Mouse (Mus musculus): ENCODE data around the gene Psat1. TPM values are rescaled to one million over a fixed set of nuclear protein-coding genes. Genes with fewer than 3 reads are reported as not detected.

Gene Psat1
- polyA plus RNA-seq, 1 experiment: 364 TPM

GRCm38 (mm10) chr19:15964533-15964932 lies 17.4 kb upstream of the Psat1 start:
- H3K4me1 ChIP-seq (ENCODE audit: control insufficient read depth, insufficient read depth, low read length): no peaks in the 10 kb centered on the region
- no peak overlapping the region for H3K4me3 ChIP-seq (ENCODE audit: insufficient read depth, low read length)
- no peak for TF ChIP-seq CTCF (IDR thresholded peaks at IDR 0.05; ENCODE audit: borderline replicate concordance, insufficient read depth, low read length)
- H3K27ac ChIP-seq (ENCODE audit: insufficient read depth, low read length): no peak overlapping the region

DNA sequence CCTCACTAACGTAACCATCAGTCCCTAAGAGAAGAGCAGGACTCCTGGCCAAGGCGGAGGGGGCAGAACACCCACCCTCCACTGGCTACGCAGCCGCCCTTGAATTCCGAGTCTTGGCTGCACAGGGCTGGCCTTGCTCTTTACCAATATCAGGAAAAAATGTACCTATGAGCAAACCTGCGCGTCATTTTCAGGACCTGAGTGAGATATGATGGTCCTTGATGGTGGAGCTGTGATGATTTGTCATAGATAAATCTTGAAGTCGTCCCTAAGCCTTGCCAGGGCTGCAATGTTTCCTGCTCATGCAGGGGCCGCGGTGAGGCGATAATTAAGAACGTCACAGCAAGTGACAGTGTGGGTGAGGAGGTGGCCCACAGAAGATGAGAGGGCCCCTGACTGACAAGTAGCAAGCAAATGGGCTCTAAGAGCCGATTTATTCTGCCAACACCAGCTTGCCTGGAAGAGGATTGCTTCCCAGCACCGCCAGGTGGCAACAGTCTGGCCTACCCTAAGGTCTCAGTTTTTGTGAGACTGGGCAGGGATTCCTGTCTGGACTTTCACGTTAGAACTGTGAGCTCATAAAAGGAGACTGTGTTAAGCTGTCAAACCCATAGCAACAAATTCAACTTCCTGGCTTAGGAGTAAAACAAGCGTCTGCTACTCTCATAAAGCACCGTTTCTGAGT lies 16.0 kb upstream of the Psat1 start:
- Histone ChIP-seq H3K4me3 (ENCODE audit: insufficient read depth, low read length) (no peak overlapping the region), H3K4me1 (ENCODE audit: control insufficient read depth, insufficient read depth, low read length) (no peaks in the 10 kb centered on the region), H3K27ac (ENCODE audit: insufficient read depth, low read length) (no peak overlapping the region)
- TF ChIP-seq POLR2A (IDR thresholded peaks at IDR 0.05; ENCODE audit: low read depth, low read length): no peak
- TF ChIP-seq CTCF (IDR thresholded peaks at IDR 0.05; ENCODE audit: borderline replicate concordance, insufficient read depth, low read length): no peak

GRCm38 (mm10) chr19:15962313-15962712 lies 15.2 kb upstream of the Psat1 start:
- Histone ChIP-seq H3K4me3 (ENCODE audit: insufficient read depth, low read length) (no peak overlapping the region), H3K27ac (ENCODE audit: insufficient read depth, low read length) (no peak overlapping the region), H3K4me1 (ENCODE audit: control insufficient read depth, insufficient read depth, low read length) (no peaks in the 10 kb centered on the region)
- TF ChIP-seq POLR2A (IDR thresholded peaks at IDR 0.05; ENCODE audit: low read depth, low read length) (no peak), CTCF (IDR thresholded peaks at IDR 0.05; ENCODE audit: borderline replicate concordance, insufficient read depth, low read length) (no peak)

DNA sequence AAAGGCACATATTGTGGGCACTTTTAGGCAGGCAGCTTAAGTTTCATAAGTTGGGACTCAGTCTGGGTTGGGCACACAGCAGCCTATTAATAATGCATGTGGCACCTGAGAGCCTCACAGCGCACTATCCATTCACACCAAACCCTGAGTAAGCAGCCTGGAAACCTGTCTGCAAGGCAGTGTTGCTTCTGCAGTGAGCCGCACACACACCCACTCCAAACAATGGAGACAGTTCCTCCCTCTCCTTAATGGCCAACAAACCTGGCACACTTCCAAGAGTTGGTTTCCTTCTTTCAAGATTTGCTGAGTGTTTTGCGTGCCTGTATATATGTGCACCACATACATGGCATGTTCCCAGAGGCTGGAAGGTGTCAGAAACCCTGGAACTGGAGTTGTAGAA lies 3.1 kb upstream of the Psat1 start:
- Histone ChIP-seq H3K4me1 (ENCODE audit: control insufficient read depth, insufficient read depth, low read length) (no peaks in the 10 kb centered on the region), H3K4me3 (ENCODE audit: insufficient read depth, low read length) (no peak overlapping the region), H3K27ac (ENCODE audit: insufficient read depth, low read length) (no peak overlapping the region)
- TF ChIP-seq POLR2A (IDR thresholded peaks at IDR 0.05; ENCODE audit: low read depth, low read length) (no peak), CTCF (IDR thresholded peaks at IDR 0.05; ENCODE audit: borderline replicate concordance, insufficient read depth, low read length) (no peak)

- no peak overlapping the region for H3K4me3 ChIP-seq (ENCODE audit: insufficient read depth, low read length)
- no peak for TF ChIP-seq CTCF (IDR thresholded peaks at IDR 0.05; ENCODE audit: borderline replicate concordance, insufficient read depth, low read length)
- no peak for TF ChIP-seq POLR2A (IDR thresholded peaks at IDR 0.05; ENCODE audit: low read depth, low read length)
Observed at GRCm38 (mm10) chr19:15948867-15949266, 1.7 kb upstream of the Psat1 start.

GRCm38 (mm10) chr19:15948426-15948825 lies 1.3 kb upstream of the Psat1 start:
- Histone ChIP-seq H3K4me1 (ENCODE audit: control insufficient read depth, insufficient read depth, low read length) (no peaks in the 10 kb centered on the region), H3K4me3 (ENCODE audit: insufficient read depth, low read length) (no peak overlapping the region), H3K27ac (ENCODE audit: insufficient read depth, low read length) (no peak overlapping the region)
- TF ChIP-seq CTCF (IDR thresholded peaks at IDR 0.05; ENCODE audit: borderline replicate concordance, insufficient read depth, low read length) (no peak), POLR2A (IDR thresholded peaks at IDR 0.05; ENCODE audit: low read depth, low read length) (no peak)

More at GRCm38 (mm10) chr19:15948867-15949266, 1.7 kb upstream of the Psat1 start:
- Histone ChIP-seq H3K4me1 (ENCODE audit: control insufficient read depth, insufficient read depth, low read length) (no peaks in the 10 kb centered on the region), H3K27ac (ENCODE audit: insufficient read depth, low read length) (no peak overlapping the region)

DNA sequence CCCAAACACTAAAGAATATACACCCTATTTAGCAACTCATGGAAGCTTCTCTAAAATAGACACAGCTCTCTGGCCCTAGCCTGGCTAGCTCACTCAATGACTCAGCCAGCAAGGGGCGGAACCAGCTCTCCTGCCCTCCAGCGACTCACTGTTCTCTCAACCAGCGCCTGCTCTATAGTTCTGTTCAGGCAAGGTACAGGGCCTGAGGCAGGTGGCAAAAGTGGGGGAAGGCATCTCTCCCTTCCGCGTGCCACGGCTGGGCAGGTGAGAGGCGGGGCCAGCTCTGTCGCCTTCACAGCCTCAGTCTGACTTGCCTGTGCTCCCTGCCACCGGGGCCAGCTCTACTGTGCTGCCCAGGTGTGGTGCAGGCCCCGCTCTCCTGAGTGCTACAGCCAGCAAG lies 474 bp downstream of the Psat1 start:
- no peak overlapping the region for H3K27ac ChIP-seq (ENCODE audit: insufficient read depth, low read length)
- TF ChIP-seq CTCF (IDR thresholded peaks at IDR 0.05; ENCODE audit: borderline replicate concordance, insufficient read depth, low read length) (no peak), POLR2A (IDR thresholded peaks at IDR 0.05; ENCODE audit: low read depth, low read length) (no peak)

DNA sequence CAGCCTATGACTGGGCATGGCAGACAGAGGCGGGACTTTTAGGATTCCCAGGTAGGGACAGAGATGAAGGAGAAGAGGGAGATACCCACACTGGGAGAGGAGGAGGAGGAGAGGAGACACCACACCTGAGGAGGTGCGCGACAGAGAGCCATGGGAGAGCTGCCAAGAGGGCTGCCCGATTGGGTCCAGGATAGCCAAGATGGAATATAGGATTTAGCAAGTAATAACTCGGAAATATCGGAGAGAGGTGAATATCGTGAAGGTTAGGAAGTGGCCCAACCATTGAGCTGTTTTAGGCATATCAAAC lies 4.1 kb downstream of the Psat1 start:
- no peak overlapping the region for H3K4me3 ChIP-seq (ENCODE audit: insufficient read depth, low read length)
- TF ChIP-seq POLR2A (IDR thresholded peaks at IDR 0.05; ENCODE audit: low read depth, low read length) (no peak), CTCF (IDR thresholded peaks at IDR 0.05; ENCODE audit: borderline replicate concordance, insufficient read depth, low read length) (no peak)
- H3K27ac ChIP-seq (ENCODE audit: insufficient read depth, low read length): no peak overlapping the region
- H3K4me1 ChIP-seq (ENCODE audit: control insufficient read depth, insufficient read depth, low read length): 0 out of 2 replicates have a peak, but pooled peaks cover 2% of the 10 kb centered on the region

More for the DNA sequence above, 474 bp downstream of the Psat1 start:
- Histone ChIP-seq H3K4me3 (ENCODE audit: insufficient read depth, low read length) (no peak overlapping the region), H3K4me1 (ENCODE audit: control insufficient read depth, insufficient read depth, low read length) (no peaks in the 10 kb centered on the region)

DNA sequence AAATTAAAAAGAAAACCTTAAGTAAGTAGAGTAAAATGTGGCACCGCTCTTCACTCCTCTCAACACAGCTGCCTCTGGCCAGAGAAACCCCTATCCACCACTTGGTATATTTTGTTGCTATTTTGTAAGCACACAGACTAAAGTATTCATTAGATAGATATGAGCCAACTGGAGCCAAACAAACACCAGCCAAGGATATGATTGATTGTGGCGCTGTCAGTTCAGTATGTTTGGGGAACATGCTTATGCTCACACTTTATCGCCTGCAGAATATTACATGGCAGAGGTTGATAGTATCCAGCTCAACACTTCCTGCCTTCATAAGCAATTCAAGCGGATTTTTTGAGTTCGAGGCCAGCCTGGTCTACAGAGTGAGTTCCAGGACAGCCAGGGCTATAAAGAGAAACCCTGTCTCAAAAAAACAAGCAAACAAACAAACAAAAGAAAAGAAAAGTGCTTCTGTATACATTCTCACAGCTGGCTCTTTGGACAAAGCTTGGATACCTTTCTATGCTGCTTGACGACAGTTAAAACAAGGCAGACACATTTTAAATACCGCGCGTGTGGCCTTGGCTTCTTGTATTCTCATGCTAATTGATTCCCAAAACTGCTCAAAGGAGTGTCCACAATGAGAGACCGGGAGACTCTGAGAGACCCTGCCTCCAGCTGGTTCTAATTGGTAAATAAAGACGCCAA lies 4.6 kb downstream of the Psat1 start:
- H3K27ac ChIP-seq (ENCODE audit: insufficient read depth, low read length): no peak overlapping the region
- H3K4me3 ChIP-seq (ENCODE audit: insufficient read depth, low read length): no peak overlapping the region
- H3K4me1 ChIP-seq (ENCODE audit: control insufficient read depth, insufficient read depth, low read length): 0 out of 2 replicates have a peak, but pooled peaks cover 2% of the 10 kb centered on the region
- TF ChIP-seq POLR2A (IDR thresholded peaks at IDR 0.05; ENCODE audit: low read depth, low read length): no peak
- TF ChIP-seq CTCF (IDR thresholded peaks at IDR 0.05; ENCODE audit: borderline replicate concordance, insufficient read depth, low read length): no peak

- no peak overlapping the region for H3K4me3 ChIP-seq (ENCODE audit: insufficient read depth, low read length)
- H3K27ac ChIP-seq (ENCODE audit: insufficient read depth, low read length): no peak overlapping the region
- 0 out of 2 replicates have a peak, but pooled peaks cover 2% of the 10 kb centered on the region for H3K4me1 ChIP-seq (ENCODE audit: control insufficient read depth, insufficient read depth, low read length)
- TF ChIP-seq CTCF (IDR thresholded peaks at IDR 0.05; ENCODE audit: borderline replicate concordance, insufficient read depth, low read length): no peak
- no peak for TF ChIP-seq POLR2A (IDR thresholded peaks at IDR 0.05; ENCODE audit: low read depth, low read length)
Observed at GRCm38 (mm10) chr19:15941399-15941798, 5.7 kb downstream of the Psat1 start.
